Mouse (Mus musculus) small intestine, adult 2 months (tissue): ENCODE results near the gene Rbms3. TPM values are rescaled to one million over a fixed set of nuclear protein-coding genes. Genes with fewer than 3 reads are reported as not detected.

Source experiments
- H3K27ac ChIP-seq: fragments of 200-500 bp; 2 replicates; pipeline ENCODE4 v1.5.1; 2012; ENCODE audit warnings: low read depth, low read length, control low read depth, inconsistent platforms; ENCODE audit not compliant: insufficient read depth
- H3K27me3 ChIP-seq: fragments of 200-500 bp; 2 replicates; pipeline ENCODE4 v1.6.1; 2012; ENCODE audit warnings: mild to moderate bottlenecking, moderate library complexity, low read length, inconsistent platforms; ENCODE audit not compliant: control insufficient read depth, insufficient read depth
- H3K36me3 ChIP-seq: fragments of 200-500 bp; 2 replicates; pipeline ENCODE4 v1.6.1; 2012; ENCODE audit warnings: mild to moderate bottlenecking, low read length, control low read depth, inconsistent platforms; ENCODE audit not compliant: control insufficient read depth, insufficient read depth
- H3K4me1 ChIP-seq: fragments of 200-500 bp; 2 replicates; pipeline ENCODE4 v1.6.1; 2012; ENCODE audit warnings: low read length, inconsistent platforms, mixed read lengths; ENCODE audit not compliant: control insufficient read depth, insufficient read depth, insufficient read length
- H3K4me3 ChIP-seq: fragments of 200-500 bp; 2 replicates; pipeline ENCODE4 v1.5.1; 2012; ENCODE audit warnings: low read depth, mild to moderate bottlenecking, control low read depth, inconsistent platforms, low read length, moderate library complexity
- CTCF ChIP-seq: fragments of 200-500 bp; IDR thresholded peaks from 2 replicates; pipeline ENCODE4 v1.5.1; 2012; ENCODE audit warnings: low read depth, mild to moderate bottlenecking, control low read depth, inconsistent platforms, low read length, moderate library complexity, mixed read lengths; ENCODE audit not compliant: insufficient replicate concordance, insufficient read length; ENCODE audit errors: extremely low read depth
- POLR2A ChIP-seq: fragments of 200-500 bp; IDR thresholded peaks from 2 replicates; pipeline ENCODE4 v1.6.1; 2012; ENCODE audit warnings: low read depth, mild to moderate bottlenecking, control low read depth, inconsistent platforms, low read length, moderate library complexity
- WGBS: fragments of 180-500 bp; shearing (Covaris S2); methylation state at CpG from one replicate; pipeline ENCODE4 v1.1.7; 2018; 5-methylcytosine and 5-hydroxymethylcytosine counted together
- polyA plus RNA-seq: library from polyadenylated mRNA; depleted of rRNA; stranded (reverse); fragments of >200 nt; gene quantifications from 2 replicates; pipeline ENCODE4 v1.2.3, GENCODE M21; 2012

The Rbms3 gene
- polyA plus RNA-seq, 1 experiment: 3.3 TPM

- Histone ChIP-seq H3K4me3 (no peak overlapping the region), H3K4me1 (no peaks in the 10 kb centered on the region), H3K36me3 (no peaks in the 10 kb centered on the region), H3K27me3 (no peaks in the 10 kb centered on the region), H3K27ac (no peak overlapping the region)
- TF ChIP-seq CTCF (no peak), POLR2A (no peak)
- 71% methylated on average over 3 of the region's 3 CpGs for WGBS
Measured at GRCm38 (mm10) chr9:116746871-116747270, 882.8 kb downstream of the Rbms3 start.

DNA sequence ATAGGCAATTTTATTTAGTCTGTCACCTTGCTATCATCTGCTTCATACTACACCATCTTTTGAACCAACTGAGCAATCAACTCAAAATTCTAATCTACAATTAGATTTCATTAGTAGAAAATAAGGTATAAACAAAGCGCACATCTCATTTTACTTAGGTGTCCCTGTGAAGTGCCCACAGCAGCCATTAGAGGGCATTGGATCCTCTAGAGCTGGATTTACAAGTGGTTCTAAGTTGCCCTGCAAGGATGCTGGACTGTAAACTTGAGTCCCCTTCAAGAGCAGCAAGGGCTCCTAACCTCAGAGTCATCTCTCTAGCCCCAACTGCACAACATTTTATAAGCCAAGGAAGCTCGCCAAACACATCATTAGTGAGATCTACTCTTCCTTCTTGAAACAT is 891.9 kb downstream of the Rbms3 start:
- WGBS: 78% methylated on average over 2 of the region's 2 CpGs
- Histone ChIP-seq H3K27me3 (no peaks in the 10 kb centered on the region), H3K4me3 (no peak overlapping the region), H3K27ac (no peak overlapping the region), H3K4me1 (no peaks in the 10 kb centered on the region), H3K36me3 (no peaks in the 10 kb centered on the region)
- no peak for TF ChIP-seq POLR2A
- TF ChIP-seq CTCF: no peak

GRCm38 (mm10) chr9:116729172-116729571 is 900.5 kb downstream of the Rbms3 start:
- no peaks in the 10 kb centered on the region for H3K4me1 ChIP-seq
- H3K36me3 ChIP-seq: no peaks in the 10 kb centered on the region
- WGBS: 65% methylated on average over 6 of the region's 6 CpGs
- no peaks in the 10 kb centered on the region for H3K27me3 ChIP-seq
- H3K27ac ChIP-seq: no peak overlapping the region; the same call in 1 of the 2 replicates
- no peak overlapping the region for H3K4me3 ChIP-seq
- TF ChIP-seq CTCF (no peak), POLR2A (no peak)

DNA sequence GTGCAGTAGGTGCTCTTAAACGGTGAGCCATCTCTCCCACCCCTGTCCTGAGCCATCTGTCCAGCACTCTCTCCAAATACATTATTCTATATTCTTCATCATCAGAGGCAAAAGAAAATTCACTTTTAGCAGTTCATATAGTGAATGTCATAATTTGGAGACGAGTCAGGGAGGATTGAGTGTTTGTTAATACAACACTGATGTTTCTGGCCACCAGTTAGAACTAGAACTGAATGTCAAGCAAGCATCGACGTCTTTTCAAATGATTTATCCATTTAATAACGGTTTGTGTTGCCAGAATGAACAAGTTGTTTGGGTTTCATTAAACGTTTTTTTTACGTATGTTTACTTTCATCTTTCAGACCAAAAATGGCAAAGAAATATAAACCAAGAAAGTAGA is 901.1 kb downstream of the Rbms3 start:
- 61% methylated on average over 7 of the region's 7 CpGs for WGBS
- Histone ChIP-seq H3K4me1 (no peaks in the 10 kb centered on the region), H3K27ac (no peak overlapping the region), H3K27me3 (no peaks in the 10 kb centered on the region), H3K36me3 (no peaks in the 10 kb centered on the region), H3K4me3 (no peak overlapping the region)
- TF ChIP-seq POLR2A: no peak
- no peak for TF ChIP-seq CTCF

GRCm38 (mm10) chr9:116728093-116728492 is 901.6 kb downstream of the Rbms3 start:
- Histone ChIP-seq H3K4me3 (no peak overlapping the region), H3K27me3 (no peaks in the 10 kb centered on the region), H3K4me1 (no peaks in the 10 kb centered on the region), H3K27ac (no peak overlapping the region), H3K36me3 (no peaks in the 10 kb centered on the region)
- 61% methylated on average over 3 of the region's 3 CpGs for WGBS
- TF ChIP-seq CTCF: no peak
- TF ChIP-seq POLR2A: no peak

DNA sequence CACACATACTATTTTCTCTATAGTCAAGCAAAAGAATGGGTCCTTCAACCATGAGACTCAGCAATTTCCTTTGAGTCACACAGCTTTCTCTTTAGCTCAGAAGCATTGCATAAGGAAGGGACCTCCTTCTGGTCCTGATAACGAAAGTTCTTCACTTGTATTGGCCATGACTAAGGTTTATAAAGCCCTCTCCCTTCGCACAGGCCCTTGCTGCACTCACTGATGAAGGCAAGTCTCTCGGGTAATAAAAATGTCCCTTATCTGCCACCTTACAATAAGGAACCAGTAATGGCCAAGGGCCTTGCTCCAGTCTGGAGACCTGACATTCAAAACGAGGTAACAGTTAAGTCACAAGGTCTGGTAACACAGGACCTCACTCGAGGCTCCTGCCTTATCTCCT is 905.1 kb downstream of the Rbms3 start:
- 30% methylated on average over 5 of the region's 5 CpGs for WGBS
- Histone ChIP-seq H3K4me1 (no peaks in the 10 kb centered on the region), H3K27ac (no peak overlapping the region), H3K27me3 (no peaks in the 10 kb centered on the region), H3K36me3 (no peaks in the 10 kb centered on the region), H3K4me3 (no peak overlapping the region)
- no peak for TF ChIP-seq CTCF
- no peak for TF ChIP-seq POLR2A

GRCm38 (mm10) chr9:116703119-116703518 is 926.6 kb downstream of the Rbms3 start:
- Histone ChIP-seq H3K4me3 (no peak overlapping the region), H3K27me3 (no peaks in the 10 kb centered on the region), H3K4me1 (no peaks in the 10 kb centered on the region), H3K27ac (no peak overlapping the region), H3K36me3 (no peaks in the 10 kb centered on the region)
- 85% methylated on average over 1 of the region's 1 CpGs for WGBS
- TF ChIP-seq CTCF (no peak), POLR2A (no peak)

GRCm38 (mm10) chr9:116702611-116703010 is 927.1 kb downstream of the Rbms3 start:
- no peak for TF ChIP-seq CTCF
- TF ChIP-seq POLR2A: no peak
- H3K4me1 ChIP-seq: no peaks in the 10 kb centered on the region

More at GRCm38 (mm10) chr9:116702611-116703010, 927.1 kb downstream of the Rbms3 start:
- no peaks in the 10 kb centered on the region for H3K27me3 ChIP-seq
- no peaks in the 10 kb centered on the region for H3K36me3 ChIP-seq
- H3K4me3 ChIP-seq: no peak overlapping the region
- WGBS: 67% methylated on average over 1 of the region's 1 CpGs
- no peak overlapping the region for H3K27ac ChIP-seq
